Mouse (Mus musculus) forelimb bud, embryonic 11.5 days (tissue): ENCODE measurements around the gene Zswim9.

Source experiments
- DNase-seq: peaks from one replicate; pipeline ENCODE4 v3.0.0-alpha.2; 2012; ENCODE audit warnings: low read depth, low spot score

Zswim9 gene

DNA sequence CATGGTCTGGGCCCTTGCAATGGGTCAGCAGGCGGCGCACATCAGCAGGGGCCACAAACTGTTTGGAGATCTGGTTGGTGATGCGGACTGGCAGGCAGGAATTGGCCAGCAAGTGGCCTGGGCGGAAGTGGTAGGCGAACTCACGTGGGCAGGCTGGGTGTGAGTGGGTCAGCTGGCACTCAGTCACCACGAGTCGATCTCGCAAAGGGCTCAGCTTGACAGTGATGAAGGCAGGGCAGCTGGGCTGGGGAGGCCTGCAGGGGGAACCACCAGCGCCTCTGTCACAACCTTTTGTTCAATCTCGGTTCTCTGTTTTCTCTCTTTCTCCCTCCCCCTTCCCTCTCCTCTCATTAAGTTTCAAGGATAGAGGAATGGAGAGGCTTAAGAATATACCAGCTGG lies 9.1 kb downstream of the Zswim9 start:
- no peak for DNase-seq

DNA sequence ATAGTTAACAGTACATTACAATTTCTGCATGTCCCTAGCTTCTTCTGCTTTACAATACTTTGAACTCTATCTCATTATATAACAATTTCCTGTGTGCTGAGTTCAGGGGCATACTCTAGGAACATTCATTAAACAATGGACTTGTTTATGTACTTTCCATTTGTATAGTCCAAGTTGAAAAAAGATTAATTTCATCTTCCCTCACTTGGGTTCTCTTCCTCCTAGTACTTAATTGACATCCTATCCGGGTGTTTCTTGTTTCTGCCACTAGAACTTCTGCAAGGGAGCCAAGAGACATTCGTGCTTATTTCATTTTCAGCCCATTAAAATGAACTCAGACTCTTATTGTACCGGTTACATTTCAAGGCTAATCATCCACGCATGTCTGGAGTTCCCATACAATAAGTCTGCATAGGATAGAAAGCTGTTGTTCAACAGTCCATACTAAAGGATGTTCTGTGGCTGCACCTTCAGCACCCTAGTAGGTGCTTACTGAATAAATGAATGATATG lies 9.7 kb downstream of the Zswim9 start:
- DNase-seq, result no peak

DNA sequence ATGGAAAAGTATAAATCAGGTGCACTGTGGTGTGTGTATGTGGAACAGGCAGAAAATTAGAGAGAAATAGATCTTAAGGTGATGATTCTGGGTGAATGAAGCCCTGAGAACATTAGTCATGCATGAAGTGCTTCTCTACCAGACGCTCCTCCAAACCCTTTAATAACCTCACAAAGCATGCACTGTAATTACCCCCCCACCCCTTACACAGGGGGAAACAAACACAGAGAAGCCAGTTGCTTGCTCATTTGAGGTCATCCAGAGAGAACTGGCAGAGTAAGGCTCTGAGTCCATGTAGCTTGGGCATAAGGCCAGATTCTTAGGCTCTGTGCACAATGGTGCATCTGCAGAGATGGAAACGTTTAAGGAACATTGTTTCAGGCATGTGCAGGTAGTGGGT lies 14.1 kb downstream of the Zswim9 start:
- DNase-seq, result no peak

DNA sequence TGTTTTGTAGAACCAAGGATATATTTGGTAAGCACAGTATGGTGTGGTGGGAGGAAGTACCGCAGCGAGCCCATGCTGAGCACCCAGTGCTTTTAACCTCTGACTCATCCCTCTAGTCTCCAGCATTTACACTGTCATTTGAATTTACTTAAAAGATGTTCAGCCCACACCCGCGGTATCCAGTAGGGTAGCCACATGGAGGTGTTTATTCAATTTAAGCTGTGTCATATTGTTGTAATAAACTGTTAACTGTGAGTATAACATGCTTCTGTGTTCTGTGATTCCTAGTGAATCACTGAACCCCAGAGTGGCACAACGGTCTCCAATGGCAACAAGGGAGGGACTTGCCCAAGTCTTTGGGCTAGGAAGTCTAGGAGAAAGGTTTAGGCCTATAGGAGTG lies 14.7 kb downstream of the Zswim9 start:
- DNase-seq, result no peak

DNA sequence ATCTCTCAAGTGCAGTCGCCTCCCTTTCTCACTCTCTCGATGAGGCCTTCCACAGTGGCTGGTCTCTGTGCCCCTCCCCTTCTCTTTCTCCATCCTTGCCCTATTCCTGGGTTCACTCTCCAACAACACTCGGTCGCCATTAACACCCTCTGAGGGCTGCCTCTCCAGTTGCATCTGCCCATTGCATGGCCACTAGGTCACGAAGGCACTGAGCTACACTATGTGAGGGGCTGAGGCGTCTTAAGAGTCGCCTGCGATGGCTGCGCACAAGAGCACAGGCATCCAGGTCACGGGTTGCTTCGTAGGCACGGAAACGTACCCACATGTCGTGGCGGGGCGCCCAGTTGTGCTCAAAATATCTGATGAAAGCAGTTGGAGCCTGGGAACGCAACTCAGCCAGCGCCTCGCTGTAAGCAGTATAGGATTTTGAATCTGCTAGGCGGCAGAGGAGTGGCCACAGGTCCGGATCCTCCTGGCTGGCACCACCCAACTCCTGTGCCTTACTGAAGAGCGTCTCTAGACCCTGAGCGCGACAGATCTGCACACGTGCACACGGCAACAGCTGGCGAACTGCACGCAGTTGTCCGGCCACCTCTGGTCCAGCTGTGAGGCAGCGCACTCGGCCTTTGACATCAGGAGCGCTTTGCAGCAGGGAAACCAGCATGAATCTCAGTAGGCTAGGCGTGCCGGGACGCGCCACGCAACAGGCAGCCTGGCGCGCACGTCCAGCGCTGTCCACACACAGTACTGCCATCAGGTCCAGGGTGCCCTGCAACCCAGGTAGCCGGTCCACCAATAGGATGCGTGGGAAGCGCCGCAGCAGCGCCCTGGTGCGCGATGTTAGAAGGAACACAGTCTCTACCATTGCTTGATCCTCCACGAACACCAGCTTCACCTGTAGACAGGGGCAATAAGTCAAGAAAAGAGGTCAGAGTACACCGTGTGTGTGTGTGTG lies 17.5 kb downstream of the Zswim9 start:
- DNase-seq, result no peak

DNA sequence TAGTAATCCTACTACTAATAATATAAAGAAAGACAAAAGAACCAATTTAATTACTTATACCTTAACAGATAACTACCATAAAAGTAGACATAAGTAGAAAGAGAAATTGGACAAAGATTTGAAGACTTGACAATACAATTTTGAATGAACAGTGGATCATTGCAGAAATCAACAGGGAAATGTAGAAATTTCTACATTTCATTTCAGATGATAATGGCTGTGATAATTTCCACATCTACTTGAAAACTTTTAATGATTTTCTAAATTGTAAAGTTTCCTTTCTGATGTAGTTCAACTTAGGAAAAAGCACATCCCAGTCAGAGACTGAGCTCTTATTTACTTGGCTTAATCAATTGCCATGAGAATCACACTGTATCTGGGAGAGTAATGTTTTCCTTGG lies 65.8 kb downstream of the Zswim9 start, which contains the start of gene Vmn1r89:
Gene Vmn1r89, plus strand, starts transcription at position 301 of the 400 bp plus-strand sequence.
- no peak for DNase-seq
